Mouse (Mus musculus) heart, embryonic 16.5 days (tissue): ENCODE measurements around the gene Themis. TPM values are rescaled to one million over a fixed set of nuclear protein-coding genes. Genes with fewer than 3 reads are reported as not detected.

Experiments
- ATAC-seq: fragments of 200-750 bp; cut with Nextera tagmentation; replicated peaks from 2 replicates; pipeline ENCODE4 v1.8.0; 2017; ENCODE audit warnings: moderate number of reproducible peaks; ENCODE audit not compliant: insufficient read depth, low FRiP score; ENCODE audit errors: extremely low read depth
- H3K27ac ChIP-seq: fragments of 300-500 bp; sonication (generic); 2 replicates; pipeline ENCODE4 v1.5.1; 2014; ENCODE audit warnings: mild to moderate bottlenecking, low read length, control low read depth, moderate library complexity
- H3K27me3 ChIP-seq: fragments of 300-500 bp; sonication (generic); 2 replicates; pipeline ENCODE4 v1.6.1; 2014; ENCODE audit warnings: low read length, mixed read lengths; ENCODE audit not compliant: control insufficient read depth, insufficient read depth
- H3K36me3 ChIP-seq: fragments of 300-500 bp; sonication (generic); 2 replicates; pipeline ENCODE4 v1.6.1; 2014; ENCODE audit not compliant: control insufficient read depth, insufficient read depth
- H3K4me1 ChIP-seq: fragments of 300-500 bp; sonication (generic); 2 replicates; pipeline ENCODE4 v1.6.1; 2014; ENCODE audit warnings: low read length, mixed read lengths; ENCODE audit not compliant: control insufficient read depth, insufficient read depth
- H3K4me2 ChIP-seq: fragments of 300-500 bp; sonication (generic); 2 replicates; pipeline ENCODE4 v1.6.1; 2014; ENCODE audit warnings: low read depth, mild to moderate bottlenecking, control low read depth, low read length
- H3K4me3 ChIP-seq: fragments of 300-500 bp; sonication (generic); 2 replicates; pipeline ENCODE4 v1.5.1; 2014; ENCODE audit warnings: mild to moderate bottlenecking, control low read depth, low read length
- H3K9ac ChIP-seq: fragments of 300-500 bp; sonication (generic); 2 replicates; pipeline ENCODE4 v1.6.1; 2014; ENCODE audit warnings: low read length, control low read depth
- H3K9me3 ChIP-seq: fragments of 300-500 bp; sonication (generic); replicated peaks from 2 replicates; pipeline ENCODE4 v1.6.1; 2016; ENCODE audit warnings: low read length; ENCODE audit not compliant: control insufficient read depth
- WGBS: fragments of 180-500 bp; shearing (Covaris S2); extraction: QIAGEN DNeasy Blood & Tissue Kit; methylation state at CpG from one replicate; pipeline ENCODE4 v1.1.7; 2014; 5-methylcytosine and 5-hydroxymethylcytosine counted together
- polyA plus RNA-seq: library from polyadenylated mRNA; unstranded; fragments of >200 nt; fragmentation: Nextera tagmentation; extraction: Ambion mirVana; gene quantifications from 2 replicates; pipeline ENCODE4 v1.2.1, GENCODE M21; 2015

Gene Themis
- polyA plus RNA-seq, 1 experiment from 2014 or later: 7.0 TPM

- Histone ChIP-seq H3K4me3 (no peak overlapping the region), H3K27ac (no peak overlapping the region), H3K9ac (no peak overlapping the region), H3K4me1 (no peaks in the 10 kb centered on the region), H3K36me3 (no peaks in the 10 kb centered on the region), H3K27me3 (no peaks in the 10 kb centered on the region), H3K4me2 (no peak overlapping the region), H3K9me3 (no peaks in the 10 kb centered on the region)
- no peak for ATAC-seq
- WGBS: 61% methylated on average over 6 of the region's 6 CpGs
Measured at GRCm38 (mm10) chr10:28665141-28665540, 3.0 kb upstream of the Themis start.

- no peak overlapping the region for H3K4me3 ChIP-seq
- no peaks in the 10 kb centered on the region for H3K4me1 ChIP-seq
- 68% methylated on average over 3 of the region's 3 CpGs for WGBS
- H3K27me3 ChIP-seq: no peaks in the 10 kb centered on the region
- no peaks in the 10 kb centered on the region for H3K9me3 ChIP-seq
- no peak overlapping the region for H3K4me2 ChIP-seq
- ATAC-seq: no peak
- H3K27ac ChIP-seq: no peak overlapping the region
- H3K36me3 ChIP-seq: no peaks in the 10 kb centered on the region
- H3K9ac ChIP-seq: no peak overlapping the region
Measured at GRCm38 (mm10) chr10:28673931-28674330, 5.8 kb downstream of the Themis start.

GRCm38 (mm10) chr10:28675337-28675736, 7.2 kb downstream of the Themis start:
- Histone ChIP-seq H3K36me3 (no peaks in the 10 kb centered on the region), H3K4me2 (no peak overlapping the region), H3K9ac (no peak overlapping the region), H3K27me3 (no peaks in the 10 kb centered on the region), H3K4me3 (no peak overlapping the region), H3K27ac (no peak overlapping the region), H3K4me1 (no peaks in the 10 kb centered on the region), H3K9me3 (no peaks in the 10 kb centered on the region)
- 83% methylated on average over 2 of the region's 2 CpGs for WGBS
- ATAC-seq: no peak

GRCm38 (mm10) chr10:28694981-28695380, 26.8 kb downstream of the Themis start:
- Histone ChIP-seq H3K4me1 (no peaks in the 10 kb centered on the region), H3K27ac (no peak overlapping the region), H3K4me2 (no peak overlapping the region), H3K36me3 (no peaks in the 10 kb centered on the region), H3K9me3 (no peaks in the 10 kb centered on the region), H3K9ac (no peak overlapping the region), H3K27me3 (no peaks in the 10 kb centered on the region), H3K4me3 (no peak overlapping the region)
- ATAC-seq: no peak
- 55% methylated on average over 6 of the region's 6 CpGs for WGBS

- no peak for ATAC-seq
- no peaks in the 10 kb centered on the region for H3K4me1 ChIP-seq
- no peaks in the 10 kb centered on the region for H3K27me3 ChIP-seq
- no peak overlapping the region for H3K4me3 ChIP-seq
- H3K4me2 ChIP-seq: no peak overlapping the region
- H3K36me3 ChIP-seq: no peaks in the 10 kb centered on the region
- no peak overlapping the region for H3K9ac ChIP-seq
- no peak overlapping the region for H3K27ac ChIP-seq
- H3K9me3 ChIP-seq: no peaks in the 10 kb centered on the region
- 81% methylated on average over 1 of the region's 1 CpGs for WGBS
Measured at GRCm38 (mm10) chr10:28696032-28696431, 27.9 kb downstream of the Themis start.

GRCm38 (mm10) chr10:28698175-28698574, 30.0 kb downstream of the Themis start:
- H3K4me2 ChIP-seq: no peak overlapping the region
- no peak for ATAC-seq
- H3K27ac ChIP-seq: no peak overlapping the region
- peaks cover 3% of the 10 kb centered on the region; the same call in 1 of the 2 replicates for H3K9me3 ChIP-seq
- H3K9ac ChIP-seq: no peak overlapping the region
- no peaks in the 10 kb centered on the region for H3K4me1 ChIP-seq
- H3K27me3 ChIP-seq: no peaks in the 10 kb centered on the region
- no peak overlapping the region for H3K4me3 ChIP-seq
- H3K36me3 ChIP-seq: no peaks in the 10 kb centered on the region

GRCm38 (mm10) chr10:28721828-28722227, 53.7 kb downstream of the Themis start:
- no peak overlapping the region for H3K9ac ChIP-seq
- no peak overlapping the region for H3K27ac ChIP-seq
- ATAC-seq: no peak
- no peaks in the 10 kb centered on the region for H3K27me3 ChIP-seq
- H3K4me1 ChIP-seq: no peaks in the 10 kb centered on the region
- H3K36me3 ChIP-seq: no peaks in the 10 kb centered on the region
- 75% methylated on average over 3 of the region's 3 CpGs for WGBS
- no peak overlapping the region for H3K4me2 ChIP-seq
- no peaks in the 10 kb centered on the region for H3K9me3 ChIP-seq
- H3K4me3 ChIP-seq: no peak overlapping the region

- ATAC-seq: no peak
- H3K9me3 ChIP-seq: no peaks in the 10 kb centered on the region
- no peak overlapping the region for H3K9ac ChIP-seq
- H3K36me3 ChIP-seq: no peaks in the 10 kb centered on the region
- WGBS: 88% methylated on average over 7 of the region's 7 CpGs
- no peak overlapping the region for H3K4me2 ChIP-seq
- H3K4me1 ChIP-seq: no peaks in the 10 kb centered on the region
- H3K4me3 ChIP-seq: no peak overlapping the region
- H3K27me3 ChIP-seq: no peaks in the 10 kb centered on the region
- H3K27ac ChIP-seq: no peak overlapping the region
Measured at GRCm38 (mm10) chr10:28723266-28723665, 55.1 kb downstream of the Themis start.

- Histone ChIP-seq H3K4me3 (no peak overlapping the region), H3K4me2 (no peak overlapping the region), H3K27ac (no peak overlapping the region), H3K36me3 (no peaks in the 10 kb centered on the region), H3K9ac (no peak overlapping the region), H3K4me1 (no peaks in the 10 kb centered on the region), H3K27me3 (no peaks in the 10 kb centered on the region), H3K9me3 (no peaks in the 10 kb centered on the region)
- 6% methylated on average over 2 of the region's 2 CpGs for WGBS
- ATAC-seq: no peak
Measured at GRCm38 (mm10) chr10:28730122-28730521, 62.0 kb downstream of the Themis start.

- Histone ChIP-seq H3K36me3 (no peaks in the 10 kb centered on the region), H3K27ac (no peak overlapping the region), H3K4me3 (no peak overlapping the region), H3K9ac (no peak overlapping the region), H3K4me1 (no peaks in the 10 kb centered on the region), H3K9me3 (peaks cover 2% of the 10 kb centered on the region; the same call in 1 of the 2 replicates), H3K4me2 (no peak overlapping the region), H3K27me3 (no peaks in the 10 kb centered on the region)
- no peak for ATAC-seq
- 69% methylated on average over 1 of the region's 1 CpGs for WGBS
Measured at GRCm38 (mm10) chr10:28737953-28738352, 69.8 kb downstream of the Themis start.
